Mouse (Mus musculus): ENCODE data around the gene Fbxo41. TPM values are rescaled to one million over a fixed set of nuclear protein-coding genes. Genes with fewer than 3 reads are reported as not detected.

Fbxo41 gene
- polyA plus RNA-seq, 1 experiment from 2014 or later, result not detected

- Histone ChIP-seq H3K9ac (ENCODE audit: low read length) (no peak overlapping the region), H3K27me3 (ENCODE audit: control insufficient read depth, insufficient read depth, low read length) (peaks cover 56% of the 10 kb centered on the region)
- WGBS, result 29% methylated on average over 14 of the region's 14 CpGs
Observed at GRCm38 (mm10) chr6:85478416-85478815, 24.4 kb downstream of the Fbxo41 start.

GRCm38 (mm10) chr6:85477366-85477917 is 25.4 kb downstream of the Fbxo41 start:
- H3K27me3 ChIP-seq (ENCODE audit: control insufficient read depth, insufficient read depth, low read length), result peaks cover 47% of the 10 kb centered on the region
- H3K4me1 ChIP-seq (ENCODE audit: control insufficient read depth in 2 of 2, insufficient read depth in 2 of 2, low read length in 2 of 2), result no peaks in the 10 kb centered on the region
- ATAC-seq (ENCODE audit: insufficient number of reproducible peaks, insufficient read depth, low FRiP score, low read depth), result no peak
- WGBS, result 39% methylated on average over 10 of the region's 10 CpGs
- H3K4me2 ChIP-seq (ENCODE audit: low read length), result no peak overlapping the region
- H3K27ac ChIP-seq (replicated peaks in 1 of 2; ENCODE audit: control insufficient read depth in 1 of 2, insufficient read depth in 1 of 2, low read depth in 2 of 2, low read length in 2 of 2), result no peak overlapping the region
- no peaks in the 10 kb centered on the region for H3K36me3 ChIP-seq (ENCODE audit: control insufficient read depth, insufficient read depth, low read length)
- no peak overlapping the region for H3K9ac ChIP-seq (ENCODE audit: low read length)
- H3K9me3 ChIP-seq (ENCODE audit: control insufficient read depth, low read length), result 0 out of 2 replicates have a peak, but pooled peaks cover 8% of the 10 kb centered on the region
- no peak overlapping the region for H3K4me3 ChIP-seq (ENCODE audit: control insufficient read depth in 1 of 2, insufficient read depth in 1 of 2, low read depth in 1 of 2, low read length in 2 of 2)

More at GRCm38 (mm10) chr6:85478416-85478815, 24.4 kb downstream of the Fbxo41 start:
- Histone ChIP-seq H3K4me3 (ENCODE audit: control insufficient read depth in 1 of 2, insufficient read depth in 1 of 2, low read depth in 1 of 2, low read length in 2 of 2) (no peak overlapping the region), H3K9me3 (ENCODE audit: control insufficient read depth, low read length) (0 out of 2 replicates have a peak, but pooled peaks cover 8% of the 10 kb centered on the region), H3K36me3 (ENCODE audit: control insufficient read depth, insufficient read depth, low read length) (no peaks in the 10 kb centered on the region), H3K4me1 (ENCODE audit: control insufficient read depth in 2 of 2, insufficient read depth in 2 of 2, low read length in 2 of 2) (no peaks in the 10 kb centered on the region), H3K27ac (replicated peaks in 1 of 2; ENCODE audit: control insufficient read depth in 1 of 2, insufficient read depth in 1 of 2, low read depth in 2 of 2, low read length in 2 of 2) (no peak overlapping the region), H3K4me2 (ENCODE audit: low read length) (no peak overlapping the region)
- no peak for ATAC-seq (ENCODE audit: insufficient number of reproducible peaks, insufficient read depth, low FRiP score, low read depth)

GRCm38 (mm10) chr6:85475581-85475980 is 27.2 kb downstream of the Fbxo41 start:
- no peak for ATAC-seq (ENCODE audit: insufficient number of reproducible peaks, insufficient read depth, low FRiP score, low read depth)
- no peak overlapping the region for H3K27ac ChIP-seq (replicated peaks in 1 of 2; ENCODE audit: control insufficient read depth in 1 of 2, insufficient read depth in 1 of 2, low read depth in 2 of 2, low read length in 2 of 2)
- H3K9me3 ChIP-seq (ENCODE audit: control insufficient read depth, low read length), result no peaks in the 10 kb centered on the region
- H3K4me1 ChIP-seq (ENCODE audit: control insufficient read depth in 2 of 2, insufficient read depth in 2 of 2, low read length in 2 of 2), result no peaks in the 10 kb centered on the region
- H3K9ac ChIP-seq (ENCODE audit: low read length), result no peak overlapping the region
- no peak overlapping the region for H3K4me3 ChIP-seq (ENCODE audit: control insufficient read depth in 1 of 2, insufficient read depth in 1 of 2, low read depth in 1 of 2, low read length in 2 of 2)
- H3K36me3 ChIP-seq (ENCODE audit: control insufficient read depth, insufficient read depth, low read length), result no peaks in the 10 kb centered on the region
- H3K27me3 ChIP-seq (ENCODE audit: control insufficient read depth, insufficient read depth, low read length), result peaks cover 29% of the 10 kb centered on the region
- no peak overlapping the region for H3K4me2 ChIP-seq (ENCODE audit: low read length)
- WGBS, result 71% methylated on average over 3 of the region's 3 CpGs

GRCm38 (mm10) chr6:85472542-85472941 is 30.3 kb downstream of the Fbxo41 start:
- H3K4me2 ChIP-seq (ENCODE audit: low read length), result no peak overlapping the region
- H3K9ac ChIP-seq (ENCODE audit: low read length), result no peak overlapping the region
- H3K27ac ChIP-seq (replicated peaks in 1 of 2; ENCODE audit: control insufficient read depth in 1 of 2, insufficient read depth in 1 of 2, low read depth in 2 of 2, low read length in 2 of 2), result no peak overlapping the region
- WGBS, result 63% methylated on average over 5 of the region's 5 CpGs
- no peak overlapping the region for H3K4me3 ChIP-seq (ENCODE audit: control insufficient read depth in 1 of 2, insufficient read depth in 1 of 2, low read depth in 1 of 2, low read length in 2 of 2)
- peaks cover 9% of the 10 kb centered on the region for H3K27me3 ChIP-seq (ENCODE audit: control insufficient read depth, insufficient read depth, low read length)
- peaks cover 21% of the 10 kb centered on the region for H3K36me3 ChIP-seq (ENCODE audit: control insufficient read depth, insufficient read depth, low read length)
- no peaks in the 10 kb centered on the region for H3K9me3 ChIP-seq (ENCODE audit: control insufficient read depth, low read length)
- no peaks in the 10 kb centered on the region for H3K4me1 ChIP-seq (ENCODE audit: control insufficient read depth in 2 of 2, insufficient read depth in 2 of 2, low read length in 2 of 2)
- no peak for ATAC-seq (ENCODE audit: insufficient number of reproducible peaks, insufficient read depth, low FRiP score, low read depth)

- Histone ChIP-seq H3K4me3 (ENCODE audit: control insufficient read depth in 1 of 2, insufficient read depth in 1 of 2, low read depth in 1 of 2, low read length in 2 of 2) (no peak overlapping the region), H3K4me2 (ENCODE audit: low read length) (no peak overlapping the region), H3K4me1 (ENCODE audit: control insufficient read depth in 2 of 2, insufficient read depth in 2 of 2, low read length in 2 of 2) (no peaks in the 10 kb centered on the region), H3K27ac (replicated peaks in 1 of 2; ENCODE audit: control insufficient read depth in 1 of 2, insufficient read depth in 1 of 2, low read depth in 2 of 2, low read length in 2 of 2) (no peak overlapping the region), H3K27me3 (ENCODE audit: control insufficient read depth, insufficient read depth, low read length) (peaks cover 7% of the 10 kb centered on the region; the same call in 1 of the 2 replicates), H3K9me3 (ENCODE audit: control insufficient read depth, low read length) (no peaks in the 10 kb centered on the region), H3K9ac (ENCODE audit: low read length) (no peak overlapping the region), H3K36me3 (ENCODE audit: control insufficient read depth, insufficient read depth, low read length) (peaks cover 27% of the 10 kb centered on the region)
- 41% methylated on average over 8 of the region's 8 CpGs for WGBS
- ATAC-seq (ENCODE audit: insufficient number of reproducible peaks, insufficient read depth, low FRiP score, low read depth), result no peak
Observed at GRCm38 (mm10) chr6:85471962-85472361, 30.8 kb downstream of the Fbxo41 start.

- no peak overlapping the region for H3K27ac ChIP-seq (replicated peaks in 1 of 2; ENCODE audit: control insufficient read depth in 1 of 2, insufficient read depth in 1 of 2, low read depth in 2 of 2, low read length in 2 of 2)
- H3K4me2 ChIP-seq (ENCODE audit: low read length), result no peak overlapping the region
- no peak overlapping the region for H3K9ac ChIP-seq (ENCODE audit: low read length)
- peaks cover 48% of the 10 kb centered on the region for H3K36me3 ChIP-seq (ENCODE audit: control insufficient read depth, insufficient read depth, low read length)
- WGBS, result 70% methylated on average over 5 of the region's 5 CpGs
- H3K27me3 ChIP-seq (ENCODE audit: control insufficient read depth, insufficient read depth, low read length), result no peaks in the 10 kb centered on the region
- no peak for ATAC-seq (ENCODE audit: insufficient number of reproducible peaks, insufficient read depth, low FRiP score, low read depth)
- no peaks in the 10 kb centered on the region for H3K9me3 ChIP-seq (ENCODE audit: control insufficient read depth, low read length)
- no peaks in the 10 kb centered on the region for H3K4me1 ChIP-seq (ENCODE audit: control insufficient read depth in 2 of 2, insufficient read depth in 2 of 2, low read length in 2 of 2)
- no peak overlapping the region for H3K4me3 ChIP-seq (ENCODE audit: control insufficient read depth in 1 of 2, insufficient read depth in 1 of 2, low read depth in 1 of 2, low read length in 2 of 2)
Observed at GRCm38 (mm10) chr6:85469660-85470430, 32.9 kb downstream of the Fbxo41 start.

GRCm38 (mm10) chr6:85465381-85465780 is 37.4 kb downstream of the Fbxo41 start:
- H3K9ac ChIP-seq (ENCODE audit: low read length), result no peak overlapping the region
- no peak overlapping the region for H3K27ac ChIP-seq (replicated peaks in 1 of 2; ENCODE audit: control insufficient read depth in 1 of 2, insufficient read depth in 1 of 2, low read depth in 2 of 2, low read length in 2 of 2)
- no peaks in the 10 kb centered on the region for H3K9me3 ChIP-seq (ENCODE audit: control insufficient read depth, low read length)
- ATAC-seq (ENCODE audit: insufficient number of reproducible peaks, insufficient read depth, low FRiP score, low read depth), result no peak
- H3K4me3 ChIP-seq (ENCODE audit: control insufficient read depth in 1 of 2, insufficient read depth in 1 of 2, low read depth in 1 of 2, low read length in 2 of 2), result no peak overlapping the region
- no peaks in the 10 kb centered on the region for H3K4me1 ChIP-seq (ENCODE audit: control insufficient read depth in 2 of 2, insufficient read depth in 2 of 2, low read length in 2 of 2)
- no peaks in the 10 kb centered on the region for H3K27me3 ChIP-seq (ENCODE audit: control insufficient read depth, insufficient read depth, low read length)
- peaks cover 93% of the 10 kb centered on the region for H3K36me3 ChIP-seq (ENCODE audit: control insufficient read depth, insufficient read depth, low read length)
- H3K4me2 ChIP-seq (ENCODE audit: low read length), result no peak overlapping the region
